Mouse (Mus musculus) hindbrain, embryonic 15.5 days (tissue): ENCODE results near the gene Mbd4. TPM values are rescaled to one million over a fixed set of nuclear protein-coding genes. Genes with fewer than 3 reads are reported as not detected.

Source experiments
- ATAC-seq: fragments of 200-750 bp; cut with Nextera tagmentation; 2 replicates; pipeline ENCODE4 v1.8.0; 2017; ENCODE audit warnings: low read depth, moderate number of reproducible peaks, moderate TSS enrichment; ENCODE audit not compliant: low FRiP score
- H3K27ac ChIP-seq: fragments of 300-500 bp; sonication (generic); replicated peaks from 2 replicates; pipeline ENCODE4 v1.5.1; 2015; ENCODE audit warnings: mild to moderate bottlenecking, inconsistent platforms
- H3K27me3 ChIP-seq: fragments of 300-500 bp; sonication (generic); 2 replicates; pipeline ENCODE4 v1.6.1; 2015; ENCODE audit warnings: control low read depth, inconsistent platforms
- H3K36me3 ChIP-seq: fragments of 300-500 bp; sonication (generic); 2 replicates; pipeline ENCODE4 v1.6.1; 2015; ENCODE audit warnings: control low read depth, inconsistent platforms
- H3K4me1 ChIP-seq: fragments of 300-500 bp; sonication (generic); replicated peaks from 2 replicates; pipeline ENCODE4 v1.6.1; 2015; ENCODE audit warnings: control low read depth, inconsistent platforms
- H3K4me2 ChIP-seq: fragments of 300-500 bp; sonication (generic); 2 replicates; pipeline ENCODE4 v1.6.1; 2015; ENCODE audit warnings: moderate library complexity, mild to moderate bottlenecking, inconsistent platforms
- H3K4me3 ChIP-seq: fragments of 300-500 bp; sonication (generic); 2 replicates; pipeline ENCODE4 v1.5.1; 2015; ENCODE audit warnings: mild to moderate bottlenecking, inconsistent platforms
- H3K9ac ChIP-seq: fragments of 300-500 bp; sonication (generic); 2 replicates; pipeline ENCODE4 v1.6.1; 2015; ENCODE audit warnings: inconsistent platforms
- H3K9me3 ChIP-seq: fragments of 300-500 bp; sonication (generic); 2 replicates; pipeline ENCODE4 v1.6.1; 2016; ENCODE audit warnings: control low read depth, inconsistent platforms
- WGBS: fragments of 180-500 bp; shearing (Covaris S2); methylation state at CpG from one replicate; pipeline ENCODE4 v1.1.7; 2015; 5-methylcytosine and 5-hydroxymethylcytosine counted together
- polyA plus RNA-seq: library from polyadenylated mRNA; unstranded; fragments of >200 nt; fragmentation: Nextera tagmentation; extraction: Ambion mirVana; gene quantifications from 2 replicates; pipeline ENCODE4 v1.2.1, GENCODE M21; 2015

Mbd4 gene
- polyA plus RNA-seq, 1 experiment from 2014 or later = 10.9 TPM

DNA sequence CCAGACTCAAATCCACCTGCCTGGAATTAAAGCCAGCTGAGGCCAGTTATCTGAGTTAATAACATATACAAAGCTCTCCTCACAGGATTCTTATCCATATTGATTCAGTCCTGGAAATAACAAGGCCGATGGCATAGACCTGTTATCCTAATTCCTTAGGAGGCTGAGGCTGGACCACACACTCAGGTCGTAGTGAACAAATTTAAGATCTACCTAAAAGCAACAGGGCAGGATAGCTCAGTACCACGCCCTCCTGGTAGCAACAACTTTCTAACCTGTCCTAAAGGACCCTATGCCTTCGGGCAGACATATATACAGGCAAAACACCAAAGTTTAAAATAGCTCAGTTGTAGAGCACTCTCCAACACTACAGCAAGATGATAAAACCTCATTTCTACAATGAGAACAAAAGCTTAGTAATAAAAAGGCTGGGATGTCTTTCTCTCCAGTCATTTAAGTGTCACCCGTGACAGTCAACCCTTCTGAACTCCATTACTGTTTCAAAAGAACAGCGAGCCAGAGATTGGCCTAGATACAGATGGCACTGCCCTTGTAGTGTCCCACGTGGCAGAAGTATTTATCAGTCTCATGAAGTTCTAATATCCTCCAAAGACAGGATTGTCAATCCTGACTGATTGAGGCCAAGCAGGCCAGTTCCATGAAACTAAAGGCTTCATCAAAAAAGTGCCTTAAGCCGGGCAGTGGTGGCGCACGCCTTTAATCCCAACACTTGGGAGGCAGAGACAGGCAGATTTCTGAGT is 48.6 kb downstream of the Mbd4 start:
- no peak for ATAC-seq
- Histone ChIP-seq H3K9ac (no peak overlapping the region), H3K4me3 (no peak overlapping the region), H3K36me3 (peaks cover 57% of the 10 kb centered on the region), H3K9me3 (no peaks in the 10 kb centered on the region), H3K4me1 (peaks cover 23% of the 10 kb centered on the region), H3K4me2 (no peak overlapping the region), H3K27ac (no peak overlapping the region), H3K27me3 (no peaks in the 10 kb centered on the region)
- 70% methylated on average over 10 of the region's 10 CpGs for WGBS

DNA sequence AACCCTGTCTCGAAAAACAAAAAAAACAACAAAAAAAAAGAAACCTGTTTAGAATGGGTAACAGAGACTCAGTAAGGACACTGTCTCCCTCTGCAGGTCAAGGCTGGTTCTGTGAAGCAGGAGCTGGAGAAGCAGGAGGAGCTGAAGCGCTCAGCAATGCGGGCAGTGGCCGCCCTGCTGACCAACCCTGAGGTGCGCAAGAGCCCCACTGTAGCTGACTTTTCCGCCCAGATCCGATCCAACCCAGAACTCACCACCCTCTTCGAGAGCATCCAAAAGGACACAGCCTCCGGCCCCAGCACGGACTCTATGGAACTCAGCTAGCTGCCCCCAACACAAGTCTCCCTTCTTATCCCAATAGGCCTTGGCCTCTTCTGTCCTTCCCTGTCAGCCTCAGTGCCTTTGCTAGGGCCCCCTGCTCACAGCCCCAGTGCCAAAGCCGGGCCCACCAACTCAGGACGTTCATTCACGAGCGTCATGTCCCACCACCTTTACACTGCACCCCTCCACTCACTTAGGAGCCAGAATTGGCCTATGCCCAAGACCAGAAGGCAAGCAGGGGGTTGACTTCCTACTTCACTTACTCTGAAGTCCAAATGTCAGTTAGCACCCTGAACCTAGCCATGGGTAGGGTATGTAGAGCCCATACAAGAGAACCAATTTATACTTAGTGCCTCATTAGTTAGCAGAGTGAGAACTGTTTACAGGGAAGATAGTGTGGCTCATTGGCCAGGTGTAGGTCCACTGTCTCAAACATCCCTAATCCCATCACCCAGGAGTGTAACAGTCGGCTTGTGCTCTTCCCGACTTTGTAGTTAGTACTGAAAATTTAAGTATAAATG is 49.4 kb downstream of the Mbd4 start:
- H3K4me2 ChIP-seq = no peak overlapping the region
- ATAC-seq = peak; percentile 42
- no peaks in the 10 kb centered on the region for H3K9me3 ChIP-seq
- H3K36me3 ChIP-seq = peaks cover 64% of the 10 kb centered on the region
- no peak overlapping the region for H3K9ac ChIP-seq
- no peak overlapping the region for H3K27ac ChIP-seq
- H3K4me3 ChIP-seq = no peak overlapping the region
- peaks cover 23% of the 10 kb centered on the region for H3K4me1 ChIP-seq
- 46% methylated on average over 16 of the region's 16 CpGs for WGBS
- H3K27me3 ChIP-seq = no peaks in the 10 kb centered on the region

DNA sequence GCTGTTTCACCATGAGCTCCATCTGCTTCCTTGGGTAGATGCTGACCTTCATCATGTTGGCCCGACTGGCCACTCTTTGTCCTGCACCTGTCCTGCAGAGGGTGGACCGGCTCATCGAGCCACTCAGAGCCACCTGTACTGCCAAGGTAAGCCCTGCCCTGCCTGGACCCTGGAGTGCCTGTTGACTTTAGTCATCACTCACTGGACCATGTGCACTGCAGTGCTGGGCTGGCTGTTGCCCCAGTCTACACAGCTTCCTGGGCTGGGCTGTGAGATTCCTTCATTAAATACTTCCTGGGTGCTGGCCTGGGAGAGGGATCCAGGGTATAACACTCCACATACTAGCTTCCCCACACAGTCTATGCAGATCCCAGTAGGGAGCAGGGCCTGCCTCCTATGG is 51.4 kb downstream of the Mbd4 start:
- ATAC-seq = no peak
- no peak overlapping the region for H3K27ac ChIP-seq
- H3K9me3 ChIP-seq = no peaks in the 10 kb centered on the region
- no peak overlapping the region for H3K4me3 ChIP-seq
- no peaks in the 10 kb centered on the region for H3K27me3 ChIP-seq
- no peak overlapping the region for H3K4me2 ChIP-seq
- no peak overlapping the region for H3K9ac ChIP-seq
- peaks cover 13% of the 10 kb centered on the region for H3K4me1 ChIP-seq
- WGBS = 94% methylated on average over 3 of the region's 3 CpGs
- H3K36me3 ChIP-seq = peaks cover 83% of the 10 kb centered on the region

DNA sequence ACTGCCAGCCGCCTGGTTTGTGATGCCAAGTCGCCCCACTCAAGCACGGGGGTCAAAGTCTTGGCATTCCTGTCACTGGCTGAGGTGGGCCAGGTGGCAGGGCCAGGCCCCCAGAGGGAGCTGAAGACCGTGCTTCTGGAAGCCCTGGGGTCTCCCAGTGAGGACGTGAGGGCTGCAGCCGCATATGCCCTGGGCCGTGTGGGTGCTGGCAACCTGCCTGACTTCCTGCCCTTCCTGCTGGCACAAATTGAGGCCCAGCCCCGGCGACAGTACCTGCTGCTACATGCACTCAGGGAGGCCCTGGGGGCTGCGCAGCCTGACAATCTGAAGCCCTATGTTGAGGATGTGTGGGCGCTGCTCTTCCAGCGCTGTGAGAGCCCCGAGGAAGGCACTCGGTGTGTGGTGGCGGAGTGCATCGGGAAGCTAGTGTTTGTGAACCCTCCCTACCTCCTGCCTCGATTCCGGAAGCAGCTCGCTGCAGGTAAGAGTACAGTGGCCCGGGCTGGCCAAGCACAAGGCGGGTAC is 60.4 kb downstream of the Mbd4 start:
- Histone ChIP-seq H3K9me3 (no peaks in the 10 kb centered on the region), H3K36me3 (peaks cover 85% of the 10 kb centered on the region), H3K27me3 (no peaks in the 10 kb centered on the region), H3K9ac (no peak overlapping the region), H3K4me2 (no peak overlapping the region), H3K27ac (no peak overlapping the region), H3K4me3 (no peak overlapping the region), H3K4me1 (peaks cover 11% of the 10 kb centered on the region)
- 88% methylated on average over 21 of the region's 21 CpGs for WGBS
- no peak for ATAC-seq

DNA sequence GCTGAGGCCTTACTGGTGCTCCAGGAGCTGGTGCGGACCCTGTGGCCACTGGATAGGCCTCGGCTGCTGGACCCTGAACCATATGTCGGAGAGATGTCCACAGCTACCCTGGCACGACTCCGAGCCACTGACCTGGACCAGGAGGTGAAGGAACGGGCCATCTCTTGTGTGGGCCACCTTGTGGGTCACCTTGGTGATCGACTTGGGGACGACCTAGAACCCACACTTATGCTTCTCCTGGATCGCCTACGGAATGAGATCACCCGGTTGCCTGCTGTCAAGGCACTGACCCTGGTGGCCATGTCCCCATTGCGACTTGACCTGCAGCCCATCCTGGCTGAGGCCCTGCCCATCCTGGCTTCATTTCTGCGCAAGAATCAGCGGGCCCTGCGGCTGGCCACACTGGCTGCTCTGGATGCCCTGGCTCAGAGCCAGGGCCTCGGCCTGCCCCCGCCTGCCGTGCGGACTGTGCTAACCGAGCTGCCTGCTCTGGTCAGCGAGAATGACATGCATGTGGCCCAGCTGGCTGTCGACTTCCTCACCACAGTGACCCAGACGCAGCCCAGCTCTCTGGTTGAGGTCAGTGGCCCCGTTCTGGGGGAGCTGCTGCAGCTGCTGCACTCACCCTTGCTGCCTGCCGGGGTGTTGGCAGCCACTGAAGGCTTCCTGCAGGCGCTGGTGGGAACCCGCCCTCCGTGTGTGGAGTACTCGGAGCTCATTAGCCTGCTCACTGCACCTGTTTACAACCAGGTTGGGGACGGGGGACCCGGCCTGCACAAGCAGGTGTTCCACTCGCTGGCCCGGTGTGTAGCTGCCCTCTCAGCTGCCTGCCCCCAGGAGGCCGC is 61.1 kb downstream of the Mbd4 start:
- 75% methylated on average over 34 of the region's 34 CpGs for WGBS
- Histone ChIP-seq H3K27me3 (no peaks in the 10 kb centered on the region), H3K9me3 (no peaks in the 10 kb centered on the region), H3K27ac (no peak overlapping the region), H3K4me3 (no peak overlapping the region), H3K4me1 (peaks cover 11% of the 10 kb centered on the region), H3K4me2 (no peak overlapping the region), H3K9ac (no peak overlapping the region), H3K36me3 (peaks cover 84% of the 10 kb centered on the region)
- ATAC-seq = no peak

DNA sequence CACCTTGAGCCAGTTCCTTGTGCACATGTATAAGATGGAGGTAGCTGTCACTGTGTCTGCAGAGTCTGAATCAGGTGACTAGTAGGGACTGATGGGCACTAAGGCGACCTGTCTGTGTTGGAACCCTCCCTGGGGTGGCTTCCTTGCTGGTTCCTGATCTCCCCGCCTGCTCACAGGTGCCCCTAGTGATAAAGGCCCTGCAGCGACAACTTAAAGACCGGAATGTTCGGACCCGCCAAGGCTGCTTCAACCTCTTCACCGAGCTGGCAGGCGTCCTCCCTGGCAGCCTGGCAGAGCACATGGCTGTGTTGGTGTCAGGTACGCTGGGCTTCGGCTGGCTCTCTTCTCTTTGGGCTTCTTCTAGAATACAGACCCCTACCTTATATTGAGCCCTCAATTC is 62.2 kb downstream of the Mbd4 start:
- no peaks in the 10 kb centered on the region for H3K27me3 ChIP-seq
- H3K36me3 ChIP-seq = peaks cover 82% of the 10 kb centered on the region
- no peak overlapping the region for H3K27ac ChIP-seq
- no peaks in the 10 kb centered on the region for H3K9me3 ChIP-seq
- H3K4me3 ChIP-seq = no peak overlapping the region
- peaks cover 11% of the 10 kb centered on the region for H3K4me1 ChIP-seq
- 87% methylated on average over 10 of the region's 10 CpGs for WGBS
- no peak overlapping the region for H3K9ac ChIP-seq
- ATAC-seq = no peak
- H3K4me2 ChIP-seq = no peak overlapping the region

Other genes with a start within 250 kb of the Mbd4 start
- gene Raf1, start 176.7 kb downstream of the Mbd4 start, polyA plus RNA-seq = 124 and 136 TPM in 2 replicates
- gene Tmem40, start 91.0 kb downstream of the Mbd4 start, polyA plus RNA-seq = 1.5 and 2.0 TPM in 2 replicates
- gene Cand2, start 78.8 kb downstream of the Mbd4 start, polyA plus RNA-seq = 12.8 and 12.9 TPM in 2 replicates
- 948 and 1,117 TPM in 2 replicates for gene Rpl32, start 44.6 kb downstream of the Mbd4 start, polyA plus RNA-seq
- gene Efcab12, start 15.0 kb downstream of the Mbd4 start, polyA plus RNA-seq = 2.6 and 2.9 TPM in 2 replicates
- 28.9 and 31.5 TPM in 2 replicates for gene Ift122, start 99 bp upstream of the Mbd4 start, polyA plus RNA-seq
- gene Rho, start 78.4 kb upstream of the Mbd4 start, polyA plus RNA-seq = 0.64 and 0.68 TPM in 2 replicates
- not detected in 2 replicates for gene H1foo, start 91.6 kb upstream of the Mbd4 start, polyA plus RNA-seq
- gene Plxnd1, start 141.6 kb upstream of the Mbd4 start, polyA plus RNA-seq = 10.8 and 12.7 TPM in 2 replicates